Mouse (Mus musculus): ENCODE measurements at regions not wholly inside any gene's neighbourhood (a gene's known extent, or its start where the extent isn't known, plus 50 kb on each side); places are given as distances from the start of the nearest gene placed in this dataset.

DNA sequence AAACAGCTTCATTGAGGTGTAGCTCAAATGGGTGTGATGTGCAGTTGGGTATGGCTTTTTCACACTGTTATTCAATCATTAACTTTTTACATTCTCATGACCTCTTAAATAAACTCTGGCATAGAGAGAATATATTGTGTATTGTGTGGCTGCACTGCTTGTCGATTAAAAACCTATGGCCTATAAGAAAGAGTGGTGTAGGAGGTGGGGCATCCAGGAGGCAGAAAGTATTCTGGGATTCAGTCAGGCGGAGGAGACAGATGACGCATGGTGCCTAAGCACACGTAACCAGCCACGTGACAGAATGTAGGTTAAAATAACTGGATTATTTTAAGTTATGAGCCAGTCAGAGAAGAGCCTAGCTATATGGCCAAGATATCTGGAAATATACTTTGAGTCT is 78.2 kb upstream of the Slc16a7 start:
- H3K27ac ChIP-seq (replicated peaks): no peak overlapping the region
- no peaks in the 10 kb centered on the region for H3K4me1 ChIP-seq
- H3K36me3 ChIP-seq: no peaks in the 10 kb centered on the region
- no peak overlapping the region for H3K4me2 ChIP-seq
- 79% methylated on average over 5 of the region's 5 CpGs for WGBS
- H3K27me3 ChIP-seq (replicated peaks): no peaks in the 10 kb centered on the region
- ATAC-seq (ENCODE audit: extremely low read depth, insufficient number of reproducible peaks, low FRiP score, low TSS enrichment): no peak
- H3K9me3 ChIP-seq: no peaks in the 10 kb centered on the region
- H3K9ac ChIP-seq: no peak overlapping the region
- H3K4me3 ChIP-seq: no peak overlapping the region

DNA sequence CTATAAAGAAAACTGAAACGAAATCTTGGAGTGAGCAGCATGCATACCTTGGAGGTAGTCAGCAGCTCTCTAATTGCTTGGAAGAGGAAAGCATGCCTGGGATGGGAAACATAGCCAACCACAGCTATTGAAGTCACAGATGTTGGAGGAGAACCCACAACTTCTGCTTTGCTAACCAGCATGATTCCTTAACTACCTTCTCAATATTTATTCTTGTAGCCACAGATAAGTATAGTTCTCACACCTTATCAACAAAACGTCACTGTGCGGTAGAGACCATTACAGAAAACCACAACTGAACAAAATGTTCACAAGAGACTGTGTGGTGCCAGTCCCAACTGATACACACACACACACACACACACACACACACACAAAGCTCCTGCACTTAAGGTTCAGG is 99.1 kb upstream of the Slc16a7 start:
- H3K27me3 ChIP-seq (replicated peaks): no peaks in the 10 kb centered on the region
- no peaks in the 10 kb centered on the region for H3K4me1 ChIP-seq
- no peak overlapping the region for H3K4me2 ChIP-seq
- no peaks in the 10 kb centered on the region for H3K36me3 ChIP-seq
- no peak overlapping the region for H3K4me3 ChIP-seq
- no peak overlapping the region for H3K27ac ChIP-seq (replicated peaks)
- H3K9me3 ChIP-seq: no peaks in the 10 kb centered on the region
- WGBS: 55% methylated on average over 3 of the region's 3 CpGs
- ATAC-seq (ENCODE audit: extremely low read depth, insufficient number of reproducible peaks, low FRiP score, low TSS enrichment): no peak
- H3K9ac ChIP-seq: no peak overlapping the region

DNA sequence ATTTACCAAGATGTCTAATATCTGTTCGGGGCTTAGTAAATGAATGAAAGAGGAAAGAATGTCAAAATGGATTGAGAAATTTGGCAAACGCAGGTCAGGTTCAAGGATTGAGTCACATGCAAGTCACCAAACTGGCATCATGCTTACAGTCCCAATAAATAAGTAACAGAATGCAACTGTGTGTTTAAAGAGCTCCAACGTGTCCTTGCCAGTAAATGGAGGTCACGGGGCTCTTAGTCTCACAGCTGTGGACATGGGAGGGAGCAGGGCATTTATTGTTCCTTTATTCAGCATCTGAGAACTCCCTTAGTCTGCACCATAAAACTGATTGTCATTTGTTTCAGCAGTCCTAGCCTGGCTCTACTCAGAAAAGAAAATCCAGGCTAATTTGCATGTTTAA is 101.1 kb upstream of the Slc16a7 start:
- H3K27ac ChIP-seq (replicated peaks): no peak overlapping the region
- H3K36me3 ChIP-seq: no peaks in the 10 kb centered on the region
- no peaks in the 10 kb centered on the region for H3K9me3 ChIP-seq
- no peak for ATAC-seq (ENCODE audit: extremely low read depth, insufficient number of reproducible peaks, low FRiP score, low TSS enrichment)
- H3K4me1 ChIP-seq: no peaks in the 10 kb centered on the region
- H3K4me3 ChIP-seq: no peak overlapping the region
- H3K9ac ChIP-seq: no peak overlapping the region
- WGBS: 67% methylated on average over 4 of the region's 4 CpGs
- no peaks in the 10 kb centered on the region for H3K27me3 ChIP-seq (replicated peaks)
- H3K4me2 ChIP-seq: no peak overlapping the region

DNA sequence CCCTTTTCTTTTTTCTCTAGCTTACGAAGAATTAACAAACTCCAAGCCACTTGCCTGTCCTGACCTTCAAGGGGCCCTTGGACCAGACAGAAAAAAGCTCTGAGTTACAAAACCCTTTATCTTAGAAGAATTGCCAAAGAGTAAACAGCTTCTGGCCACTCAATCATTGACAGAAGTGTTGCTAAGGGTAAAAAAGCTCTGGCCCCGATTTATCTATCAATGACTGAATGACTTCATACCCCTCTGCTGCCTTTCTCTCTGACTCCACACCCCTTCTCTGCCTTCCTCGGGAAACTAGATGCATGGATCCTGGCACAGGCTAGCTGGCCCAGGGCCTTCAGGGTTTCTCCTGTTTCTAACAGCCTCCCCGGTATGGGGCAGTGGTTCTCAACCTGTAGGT is 105.2 kb upstream of the Slc16a7 start:
- Histone ChIP-seq H3K27me3 (replicated peaks) (no peaks in the 10 kb centered on the region), H3K4me2 (no peak overlapping the region), H3K9me3 (no peaks in the 10 kb centered on the region), H3K27ac (replicated peaks) (no peak overlapping the region), H3K9ac (no peak overlapping the region), H3K36me3 (no peaks in the 10 kb centered on the region), H3K4me1 (no peaks in the 10 kb centered on the region), H3K4me3 (no peak overlapping the region)
- WGBS: 59% methylated on average over 4 of the region's 4 CpGs
- ATAC-seq (ENCODE audit: extremely low read depth, insufficient number of reproducible peaks, low FRiP score, low TSS enrichment): no peak

DNA sequence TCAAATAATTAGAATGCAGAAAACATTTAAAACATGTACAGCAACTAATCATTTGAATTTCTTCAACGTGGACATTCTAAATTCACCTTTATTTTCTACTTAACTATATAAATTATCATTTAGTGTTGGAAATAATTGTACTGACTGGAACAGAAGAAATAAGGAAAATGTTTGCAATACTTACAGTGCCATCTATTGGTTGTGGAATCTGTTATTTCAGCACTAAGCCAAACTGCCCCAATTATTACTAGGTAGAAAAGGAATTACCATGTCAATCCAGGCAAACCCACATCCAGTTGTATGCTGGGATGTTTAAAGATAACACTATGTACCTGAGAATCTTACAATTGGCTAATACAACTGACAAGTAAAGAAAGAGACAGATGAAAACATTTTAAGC is 109.1 kb upstream of the Slc16a7 start:
- WGBS: 16% methylated on average over 1 of the region's 1 CpGs
- Histone ChIP-seq H3K27me3 (replicated peaks) (no peaks in the 10 kb centered on the region), H3K4me3 (no peak overlapping the region)

DNA sequence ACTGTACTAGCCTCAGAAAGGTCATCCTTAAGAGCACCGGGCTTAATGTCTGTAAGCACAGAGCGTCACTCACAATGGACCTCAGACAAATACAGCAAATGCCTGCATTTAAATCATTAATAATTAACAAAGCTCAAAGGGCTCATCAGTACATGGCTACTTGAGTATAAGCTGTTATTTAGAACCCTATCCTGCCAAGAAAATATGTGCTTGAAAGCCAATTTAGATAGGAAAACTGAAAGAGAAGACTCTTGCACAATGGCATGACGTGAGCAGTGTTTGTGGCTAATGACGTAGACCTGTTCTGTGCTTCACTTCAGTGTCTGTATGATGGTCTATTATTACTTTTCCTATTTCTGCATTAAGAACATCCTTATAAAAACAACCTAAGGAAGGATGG is 111.1 kb upstream of the Slc16a7 start:
- Histone ChIP-seq H3K9ac (no peak overlapping the region), H3K4me2 (no peak overlapping the region), H3K4me1 (no peaks in the 10 kb centered on the region), H3K36me3 (no peaks in the 10 kb centered on the region), H3K27me3 (replicated peaks) (no peaks in the 10 kb centered on the region), H3K9me3 (no peaks in the 10 kb centered on the region), H3K27ac (replicated peaks) (no peak overlapping the region), H3K4me3 (no peak overlapping the region)
- ATAC-seq (ENCODE audit: extremely low read depth, insufficient number of reproducible peaks, low FRiP score, low TSS enrichment): no peak
- 76% methylated on average over 4 of the region's 4 CpGs for WGBS

More for the DNA sequence above, 109.1 kb upstream of the Slc16a7 start:
- H3K36me3 ChIP-seq: no peaks in the 10 kb centered on the region
- H3K9me3 ChIP-seq: no peaks in the 10 kb centered on the region
- H3K9ac ChIP-seq: no peak overlapping the region
- ATAC-seq (ENCODE audit: extremely low read depth, insufficient number of reproducible peaks, low FRiP score, low TSS enrichment): no peak
- H3K27ac ChIP-seq (replicated peaks): no peak overlapping the region
- H3K4me1 ChIP-seq: no peaks in the 10 kb centered on the region
- H3K4me2 ChIP-seq: no peak overlapping the region

DNA sequence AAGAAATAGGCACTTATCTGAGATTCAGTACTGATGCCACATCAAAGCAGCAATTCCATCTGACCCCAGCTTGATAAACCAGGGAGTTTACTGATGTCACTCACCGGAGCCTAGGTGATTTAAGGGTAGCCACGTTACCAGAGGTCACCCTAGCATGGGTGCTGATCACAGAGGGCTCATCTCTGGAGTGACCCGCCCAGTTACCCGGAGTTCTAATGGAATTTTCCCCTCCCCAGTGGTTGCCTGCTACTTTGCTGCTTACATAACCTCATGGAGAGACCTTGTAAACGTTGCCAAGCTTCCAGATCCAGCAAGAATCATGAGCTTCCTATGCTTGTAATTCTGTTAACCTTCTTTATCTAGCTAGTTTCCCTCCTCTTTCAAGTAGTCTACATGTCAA is 125.8 kb upstream of the Slc16a7 start:
- no peak overlapping the region for H3K4me2 ChIP-seq
- ATAC-seq (ENCODE audit: extremely low read depth, insufficient number of reproducible peaks, low FRiP score, low TSS enrichment): no peak
- H3K27me3 ChIP-seq (replicated peaks): no peaks in the 10 kb centered on the region
- 53% methylated on average over 5 of the region's 5 CpGs for WGBS
- no peak overlapping the region for H3K27ac ChIP-seq (replicated peaks)
- no peaks in the 10 kb centered on the region for H3K9me3 ChIP-seq
- no peak overlapping the region for H3K9ac ChIP-seq
- no peaks in the 10 kb centered on the region for H3K36me3 ChIP-seq
- H3K4me1 ChIP-seq: no peaks in the 10 kb centered on the region
- H3K4me3 ChIP-seq: no peak overlapping the region

DNA sequence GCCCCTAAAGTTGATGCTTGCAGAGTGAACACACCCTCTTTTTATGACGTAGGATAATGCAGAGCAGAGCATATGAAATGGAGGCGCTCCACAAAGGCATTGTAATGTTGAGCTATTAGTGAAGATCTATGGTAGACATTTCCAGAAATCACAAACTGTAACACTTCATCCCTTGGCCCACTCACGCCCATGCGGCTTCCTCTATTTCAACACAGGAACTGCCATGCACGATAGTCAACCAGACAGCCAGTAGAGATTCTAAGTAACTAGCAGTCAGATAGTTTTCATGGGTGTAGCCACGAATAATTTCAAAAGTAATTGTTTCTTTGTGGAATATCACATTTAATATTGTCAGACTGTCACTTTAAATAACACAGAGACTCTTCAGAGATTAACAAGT is 141.6 kb upstream of the Slc16a7 start:
- no peaks in the 10 kb centered on the region for H3K36me3 ChIP-seq
- no peaks in the 10 kb centered on the region for H3K4me1 ChIP-seq
- no peak overlapping the region for H3K4me3 ChIP-seq
- no peaks in the 10 kb centered on the region for H3K9me3 ChIP-seq
- H3K9ac ChIP-seq: no peak overlapping the region
- WGBS: 80% methylated on average over 6 of the region's 6 CpGs
- no peak overlapping the region for H3K4me2 ChIP-seq
- H3K27me3 ChIP-seq (replicated peaks): no peaks in the 10 kb centered on the region
- ATAC-seq (ENCODE audit: extremely low read depth, insufficient number of reproducible peaks, low FRiP score, low TSS enrichment): no peak
- H3K27ac ChIP-seq (replicated peaks): no peak overlapping the region

DNA sequence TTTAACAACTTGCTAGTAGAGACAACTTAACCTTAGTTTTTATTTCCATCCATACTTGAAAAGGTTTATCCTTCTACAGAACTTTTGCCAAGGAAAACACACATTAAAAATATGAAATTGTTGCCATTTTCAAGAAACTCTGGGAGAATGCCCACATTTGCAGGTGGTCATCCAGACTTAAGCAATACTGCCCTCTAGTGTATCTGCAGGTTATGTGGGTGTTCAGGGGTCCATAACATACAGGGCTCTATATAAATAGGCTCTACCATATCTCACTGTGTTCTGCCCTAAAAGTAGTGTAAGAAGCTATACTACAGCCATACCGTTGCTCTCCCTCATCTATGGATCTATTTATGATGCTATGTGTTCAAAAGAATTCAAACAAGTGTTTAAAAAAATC is 149.1 kb upstream of the Slc16a7 start:
- no peak for ATAC-seq (ENCODE audit: extremely low read depth, insufficient number of reproducible peaks, low FRiP score, low TSS enrichment)
- H3K9me3 ChIP-seq: no peaks in the 10 kb centered on the region
- H3K9ac ChIP-seq: no peak overlapping the region
- no peaks in the 10 kb centered on the region for H3K36me3 ChIP-seq
- H3K4me3 ChIP-seq: no peak overlapping the region
- H3K4me1 ChIP-seq: no peaks in the 10 kb centered on the region
- H3K27ac ChIP-seq (replicated peaks): no peak overlapping the region
- no peaks in the 10 kb centered on the region for H3K27me3 ChIP-seq (replicated peaks)
- 23% methylated on average over 1 of the region's 1 CpGs for WGBS
- H3K4me2 ChIP-seq: no peak overlapping the region

DNA sequence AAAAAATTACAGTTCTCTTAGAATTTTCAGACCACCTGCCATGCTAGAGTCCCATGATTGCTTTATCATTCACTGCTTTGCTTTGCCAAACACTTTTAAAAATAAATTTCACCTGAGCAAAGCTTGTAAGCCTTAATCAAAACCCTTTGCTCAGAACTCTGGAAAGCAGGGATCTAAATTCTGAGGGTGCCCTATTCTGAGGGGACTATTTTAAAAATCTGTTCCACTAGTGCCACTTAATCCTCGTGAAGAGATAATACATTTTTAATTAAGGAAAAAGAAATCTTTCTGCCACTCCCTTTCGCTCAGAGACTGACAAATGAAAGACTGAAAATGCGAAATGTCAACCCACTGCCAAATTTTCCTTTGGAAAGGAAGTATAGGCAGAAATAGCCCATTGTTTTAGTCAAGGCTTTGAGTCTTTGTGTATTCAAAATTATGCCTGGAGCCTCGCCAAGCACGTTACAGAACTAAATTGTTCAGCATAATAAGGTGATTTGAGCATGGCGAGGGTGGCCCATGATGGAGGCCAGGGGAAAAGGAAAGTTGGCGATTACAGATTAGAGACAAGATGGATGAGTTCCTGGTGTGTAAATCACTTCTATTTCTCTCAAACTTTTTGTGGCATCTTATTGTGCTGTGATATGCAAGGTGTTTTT is 197.4 kb upstream of the Slc16a7 start:
- Histone ChIP-seq H3K27ac (replicated peaks) (no peak overlapping the region), H3K4me2 (no peak overlapping the region), H3K4me1 (no peaks in the 10 kb centered on the region), H3K9ac (no peak overlapping the region), H3K36me3 (no peaks in the 10 kb centered on the region), H3K27me3 (replicated peaks) (no peaks in the 10 kb centered on the region), H3K9me3 (0 out of 2 replicates have a peak, but pooled peaks cover 7% of the 10 kb centered on the region), H3K4me3 (no peak overlapping the region)
- ATAC-seq (ENCODE audit: extremely low read depth, insufficient number of reproducible peaks, low FRiP score, low TSS enrichment): no peak
- 61% methylated on average over 7 of the region's 7 CpGs for WGBS

DNA sequence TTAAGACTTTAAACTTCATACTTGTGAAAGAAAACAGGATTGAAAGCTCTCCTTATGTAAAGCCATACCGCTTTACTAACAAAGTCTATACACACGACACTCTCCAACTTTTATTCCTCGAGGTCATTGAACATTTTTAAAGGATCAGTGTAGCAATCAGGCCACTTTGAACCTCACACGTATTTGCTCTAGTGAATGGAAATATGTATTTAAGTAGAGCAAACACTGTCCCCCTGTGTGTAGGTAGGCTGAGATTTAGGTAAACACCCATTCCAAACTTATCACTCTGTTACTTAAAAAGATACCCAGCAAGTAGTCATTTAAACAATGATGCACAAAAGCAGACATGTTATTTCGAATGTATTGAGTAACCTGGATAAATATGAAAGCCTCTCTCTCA is 203.7 kb upstream of the Slc16a7 start:
- Histone ChIP-seq H3K36me3 (no peaks in the 10 kb centered on the region), H3K4me2 (no peak overlapping the region), H3K9me3 (no peaks in the 10 kb centered on the region), H3K4me1 (no peaks in the 10 kb centered on the region), H3K9ac (no peak overlapping the region), H3K27me3 (replicated peaks) (no peaks in the 10 kb centered on the region), H3K27ac (replicated peaks) (no peak overlapping the region), H3K4me3 (no peak overlapping the region)
- ATAC-seq (ENCODE audit: extremely low read depth, insufficient number of reproducible peaks, low FRiP score, low TSS enrichment): no peak
- 70% methylated on average over 5 of the region's 5 CpGs for WGBS

DNA sequence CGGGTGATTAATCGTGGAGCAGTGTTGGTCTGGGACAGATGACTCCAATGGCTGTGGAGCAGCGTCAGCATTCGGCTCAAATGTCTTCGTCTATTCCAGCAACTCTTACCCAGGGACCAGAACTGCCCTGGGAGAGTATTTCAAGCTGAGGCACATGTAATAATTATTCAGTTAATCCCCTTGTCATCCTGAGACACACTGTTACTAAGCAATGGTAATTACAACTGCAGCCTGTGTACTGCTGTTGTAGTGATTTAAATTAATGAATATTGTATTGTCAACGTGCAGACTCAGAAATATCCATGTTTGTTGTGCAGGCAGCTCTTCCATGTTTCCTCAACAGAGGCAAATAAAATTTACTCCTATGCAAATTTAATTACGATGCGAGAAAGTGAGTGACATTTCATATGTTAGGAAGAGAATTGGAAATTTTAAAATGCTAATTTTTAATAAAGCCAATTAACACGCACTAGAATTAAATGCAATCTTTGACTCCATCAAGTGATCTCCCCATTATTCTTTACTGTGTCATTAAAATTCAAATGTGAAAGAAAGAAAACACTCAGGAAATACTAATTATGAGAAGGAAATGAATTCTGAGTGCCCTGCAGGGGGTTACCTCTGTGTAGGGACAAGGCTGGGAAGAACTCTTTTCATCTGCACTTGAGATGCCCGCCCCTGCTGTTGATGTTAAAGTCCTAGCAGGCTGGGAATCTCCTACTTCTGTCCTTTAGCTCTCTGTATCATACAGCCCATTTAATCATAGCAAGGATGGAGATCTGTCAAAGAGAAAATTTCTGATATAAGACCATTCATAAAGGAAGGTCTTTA is 218.7 kb upstream of the Slc16a7 start:
- WGBS: 66% methylated on average over 10 of the region's 10 CpGs
- Histone ChIP-seq H3K27ac (replicated peaks) (no peak overlapping the region), H3K27me3 (replicated peaks) (no peaks in the 10 kb centered on the region), H3K4me2 (no peak overlapping the region), H3K4me1 (no peaks in the 10 kb centered on the region), H3K9me3 (no peaks in the 10 kb centered on the region), H3K36me3 (no peaks in the 10 kb centered on the region), H3K4me3 (no peak overlapping the region), H3K9ac (no peak overlapping the region)
- no peak for ATAC-seq (ENCODE audit: extremely low read depth, insufficient number of reproducible peaks, low FRiP score, low TSS enrichment)

All from heart, embryonic 13.5 days (tissue).